Mouse (Mus musculus): Measurements from ENCODE around the gene Map3k4. TPM values are rescaled to one million over a fixed set of nuclear protein-coding genes. Genes with fewer than 3 reads are reported as not detected.

Map3k4 gene
- polyA plus RNA-seq, 1 experiment from 2014 or later: 42.6 TPM

DNA sequence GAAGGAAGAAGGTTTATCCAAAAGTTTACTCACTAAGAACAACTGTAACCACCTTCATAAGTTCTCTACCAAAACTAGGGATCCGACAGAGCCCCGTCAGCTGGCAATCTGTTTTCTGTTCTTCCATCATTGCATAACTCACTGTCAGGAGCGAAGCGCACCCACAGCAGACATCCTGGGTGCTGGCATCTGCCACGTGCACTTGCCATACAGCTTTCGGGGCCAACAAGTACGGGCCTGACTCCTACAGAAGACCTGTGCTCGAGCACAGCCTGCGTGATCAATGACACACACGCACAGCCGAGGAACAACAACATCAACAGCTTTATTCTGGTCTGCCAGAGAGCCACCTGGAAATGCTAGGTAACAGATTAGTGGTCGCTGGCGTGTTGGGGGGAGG is 2.3 kb downstream of the Map3k4 start:
- Histone ChIP-seq H3K9ac (ENCODE audit: low read length) (no peak overlapping the region), H3K4me1 (replicated peaks; ENCODE audit: control insufficient read depth, insufficient read depth, low read length) (peaks cover 22% of the 10 kb centered on the region), H3K9me3 (ENCODE audit: control insufficient read depth, low read length) (no peaks in the 10 kb centered on the region), H3K36me3 (ENCODE audit: control insufficient read depth, insufficient read depth, low read length) (no peaks in the 10 kb centered on the region), H3K27ac (ENCODE audit: low read depth) (no peak overlapping the region), H3K27me3 (replicated peaks; ENCODE audit: control insufficient read depth, insufficient read depth, low read length) (no peaks in the 10 kb centered on the region), H3K4me3 (ENCODE audit: low read depth, low read length) (no peak overlapping the region), H3K4me2 (ENCODE audit: low read length) (no peak overlapping the region)
- ATAC-seq (replicated peaks; ENCODE audit: low FRiP score, low TSS enrichment, low read depth) (no peak), DNase-seq (ENCODE audit: low spot score) (no peak)
- 89% methylated on average over 13 of the region's 13 CpGs for whole genome bisulfite sequencing

DNA sequence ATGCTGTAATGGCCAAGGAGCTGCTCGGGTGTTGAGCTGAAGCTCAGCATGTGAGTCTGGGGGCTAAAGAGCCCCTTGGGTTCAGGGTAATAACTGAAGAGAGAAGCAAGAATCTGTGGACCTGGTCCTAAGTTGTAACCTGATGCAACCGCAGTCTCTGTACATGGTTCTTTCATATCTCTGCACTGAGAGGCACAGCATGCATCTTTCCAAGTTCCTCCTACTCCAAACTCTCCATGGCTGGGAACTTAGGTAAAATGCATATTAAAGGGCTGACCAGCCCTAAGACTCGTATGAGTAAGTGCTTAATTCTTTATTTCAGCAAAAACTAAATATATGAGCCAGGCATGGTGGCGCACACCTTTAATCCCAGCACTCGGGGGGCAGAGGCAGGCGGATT is 6.3 kb downstream of the Map3k4 start:
- ATAC-seq (replicated peaks; ENCODE audit: low FRiP score, low TSS enrichment, low read depth): no peak
- Histone ChIP-seq H3K9ac (ENCODE audit: low read length) (no peak overlapping the region), H3K9me3 (ENCODE audit: control insufficient read depth, low read length) (no peaks in the 10 kb centered on the region), H3K27ac (ENCODE audit: low read depth) (no peak overlapping the region), H3K27me3 (replicated peaks; ENCODE audit: control insufficient read depth, insufficient read depth, low read length) (no peaks in the 10 kb centered on the region), H3K4me1 (replicated peaks; ENCODE audit: control insufficient read depth, insufficient read depth, low read length) (peaks cover 23% of the 10 kb centered on the region), H3K36me3 (ENCODE audit: control insufficient read depth, insufficient read depth, low read length) (no peaks in the 10 kb centered on the region), H3K4me2 (ENCODE audit: low read length) (no peak overlapping the region), H3K4me3 (ENCODE audit: low read depth, low read length) (no peak overlapping the region)
- no peak for DNase-seq (ENCODE audit: low spot score)
- WGBS: 90% methylated on average over 6 of the region's 6 CpGs

DNA sequence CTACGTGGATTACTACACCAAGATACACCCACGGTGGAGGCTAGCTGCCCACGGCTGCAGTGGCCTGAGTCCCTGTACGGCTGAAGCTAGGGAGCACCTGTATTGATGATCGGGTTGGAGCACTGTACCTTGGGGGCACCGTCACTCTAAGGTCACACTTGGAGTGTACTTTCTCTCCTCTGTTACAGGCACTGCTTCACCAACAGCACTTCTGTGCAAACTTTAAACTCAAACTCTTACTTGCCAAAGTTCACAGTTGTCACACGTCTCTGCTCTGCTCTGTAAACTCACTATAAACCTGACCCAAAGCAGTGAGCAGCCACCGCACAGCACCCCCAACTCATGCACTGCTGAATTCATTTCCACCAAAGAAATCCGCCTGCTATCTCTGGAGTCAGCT is 9.1 kb downstream of the Map3k4 start:
- ATAC-seq (replicated peaks; ENCODE audit: low FRiP score, low TSS enrichment, low read depth): 0 out of 2 replicates have a peak, but pooled peaks have one; percentile 32
- no peaks in the 10 kb centered on the region for H3K27me3 ChIP-seq (replicated peaks; ENCODE audit: control insufficient read depth, insufficient read depth, low read length)
- WGBS: 87% methylated on average over 9 of the region's 9 CpGs
- no peak for DNase-seq (ENCODE audit: low spot score)
- H3K9ac ChIP-seq (ENCODE audit: low read length): no peak overlapping the region
- H3K4me1 ChIP-seq (replicated peaks; ENCODE audit: control insufficient read depth, insufficient read depth, low read length): peaks cover 19% of the 10 kb centered on the region
- no peak overlapping the region for H3K4me3 ChIP-seq (ENCODE audit: low read depth, low read length)
- no peaks in the 10 kb centered on the region for H3K9me3 ChIP-seq (ENCODE audit: control insufficient read depth, low read length)
- H3K27ac ChIP-seq (ENCODE audit: low read depth): no peak overlapping the region
- H3K4me2 ChIP-seq (ENCODE audit: low read length): no peak overlapping the region
- H3K36me3 ChIP-seq (ENCODE audit: control insufficient read depth, insufficient read depth, low read length): no peaks in the 10 kb centered on the region

DNA sequence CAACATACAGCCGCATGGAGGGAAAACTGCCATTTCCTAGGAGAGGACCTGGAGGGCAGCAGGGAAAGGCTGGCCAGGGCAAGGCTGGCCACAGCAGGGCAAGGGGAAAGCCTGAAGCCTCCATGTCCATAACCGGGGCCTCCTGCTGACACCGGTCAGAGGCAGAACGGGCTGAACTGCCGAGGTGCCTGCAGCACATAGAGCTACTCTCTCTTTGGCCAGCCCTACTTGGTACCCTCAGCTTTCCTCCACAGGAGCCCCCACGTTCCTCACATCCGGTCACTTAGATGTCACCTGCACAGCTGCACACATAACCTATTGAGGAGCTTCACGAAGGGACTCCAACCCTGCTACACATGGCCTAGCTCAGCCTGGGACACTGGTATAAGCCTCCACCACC is 9.5 kb downstream of the Map3k4 start:
- H3K27ac ChIP-seq (ENCODE audit: low read depth): no peak overlapping the region
- peaks cover 21% of the 10 kb centered on the region for H3K4me1 ChIP-seq (replicated peaks; ENCODE audit: control insufficient read depth, insufficient read depth, low read length)
- ATAC-seq (replicated peaks; ENCODE audit: low FRiP score, low TSS enrichment, low read depth) (no peak), DNase-seq (ENCODE audit: low spot score) (no peak)
- no peak overlapping the region for H3K4me2 ChIP-seq (ENCODE audit: low read length)
- WGBS: 82% methylated on average over 8 of the region's 8 CpGs
- no peaks in the 10 kb centered on the region for H3K27me3 ChIP-seq (replicated peaks; ENCODE audit: control insufficient read depth, insufficient read depth, low read length)
- H3K9me3 ChIP-seq (ENCODE audit: control insufficient read depth, low read length): no peaks in the 10 kb centered on the region
- H3K4me3 ChIP-seq (ENCODE audit: low read depth, low read length): no peak overlapping the region
- H3K36me3 ChIP-seq (ENCODE audit: control insufficient read depth, insufficient read depth, low read length): no peaks in the 10 kb centered on the region
- H3K9ac ChIP-seq (ENCODE audit: low read length): no peak overlapping the region

DNA sequence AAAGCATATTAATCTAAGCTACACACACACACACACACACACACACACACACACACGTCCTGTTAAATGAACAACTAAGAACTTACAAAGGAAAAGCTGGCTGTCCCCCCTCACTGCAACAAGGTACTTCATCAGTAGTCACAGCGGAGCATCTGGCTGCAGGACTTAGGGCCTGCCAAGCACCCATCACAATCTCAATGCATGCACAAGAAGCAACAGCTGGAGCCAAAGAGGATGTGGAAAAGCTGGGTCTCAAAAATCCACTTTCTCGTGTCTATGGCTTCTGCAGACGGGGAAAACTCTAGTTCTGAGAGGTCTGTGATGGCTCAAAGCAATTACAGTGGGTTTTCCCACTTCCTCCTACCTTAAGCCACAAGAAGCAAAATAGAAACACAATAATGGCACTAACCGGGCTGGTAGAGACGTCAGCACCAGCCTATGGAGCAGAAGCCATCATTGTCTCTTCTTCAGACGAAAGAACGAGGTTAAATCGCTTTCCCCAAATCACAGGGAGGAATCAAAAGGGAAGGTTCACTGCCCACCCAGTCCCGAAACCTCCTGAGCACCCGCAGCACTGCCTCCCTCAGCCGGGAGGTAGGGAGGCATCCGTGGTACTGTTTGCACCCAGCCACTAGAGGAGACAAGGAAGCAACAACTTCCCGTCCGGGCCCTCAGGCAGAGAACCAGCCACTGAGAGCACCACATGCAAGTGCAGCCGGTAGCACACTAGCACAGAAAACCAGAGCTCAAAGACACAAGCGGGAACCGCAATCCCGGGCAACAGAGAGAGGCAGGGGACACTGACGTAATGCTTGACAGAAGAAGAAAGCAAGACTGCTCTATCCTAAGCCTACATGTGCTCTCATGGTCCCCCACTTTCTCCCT is 11.1 kb downstream of the Map3k4 start:
- H3K27ac ChIP-seq (ENCODE audit: low read depth): no peak overlapping the region
- H3K9ac ChIP-seq (ENCODE audit: low read length): no peak overlapping the region
- no peaks in the 10 kb centered on the region for H3K9me3 ChIP-seq (ENCODE audit: control insufficient read depth, low read length)
- no peak overlapping the region for H3K4me2 ChIP-seq (ENCODE audit: low read length)
- H3K4me3 ChIP-seq (ENCODE audit: low read depth, low read length): no peak overlapping the region
- ATAC-seq (replicated peaks; ENCODE audit: low FRiP score, low TSS enrichment, low read depth) (0 out of 2 replicates have a peak, but pooled peaks have one; percentile 50), DNase-seq (ENCODE audit: low spot score) (no peak)
- H3K27me3 ChIP-seq (replicated peaks; ENCODE audit: control insufficient read depth, insufficient read depth, low read length): no peaks in the 10 kb centered on the region
- H3K4me1 ChIP-seq (replicated peaks; ENCODE audit: control insufficient read depth, insufficient read depth, low read length): peaks cover 21% of the 10 kb centered on the region
- 65% methylated on average over 20 of the region's 20 CpGs for WGBS
- no peaks in the 10 kb centered on the region for H3K36me3 ChIP-seq (ENCODE audit: control insufficient read depth, insufficient read depth, low read length)

DNA sequence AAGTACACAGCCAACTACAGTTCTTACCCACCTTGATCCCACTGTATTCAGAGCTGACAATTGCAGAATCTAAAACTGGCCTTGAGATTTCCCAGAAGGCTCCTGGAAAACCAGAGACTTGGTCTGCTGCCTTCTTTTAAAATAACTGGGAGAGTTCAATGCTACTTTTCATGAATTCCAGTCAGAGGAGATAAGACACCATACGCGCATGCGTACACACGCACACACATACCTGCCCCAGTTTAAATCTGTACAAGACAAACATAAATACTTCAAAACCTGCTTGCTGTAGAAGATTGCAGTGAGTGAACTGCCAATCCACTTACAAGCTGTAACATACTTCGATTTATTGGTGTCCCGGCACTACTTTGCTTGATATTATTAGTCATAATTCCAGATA is 13.9 kb downstream of the Map3k4 start:
- no peak overlapping the region for H3K9ac ChIP-seq (ENCODE audit: low read length)
- no peaks in the 10 kb centered on the region for H3K27me3 ChIP-seq (replicated peaks; ENCODE audit: control insufficient read depth, insufficient read depth, low read length)
- H3K4me2 ChIP-seq (ENCODE audit: low read length): no peak overlapping the region
- no peaks in the 10 kb centered on the region for H3K36me3 ChIP-seq (ENCODE audit: control insufficient read depth, insufficient read depth, low read length)
- no peak for DNase-seq (ENCODE audit: low spot score)
- WGBS: 69% methylated on average over 6 of the region's 6 CpGs
- ATAC-seq (replicated peaks; ENCODE audit: low FRiP score, low TSS enrichment, low read depth): no peak
- H3K27ac ChIP-seq (ENCODE audit: low read depth): no peak overlapping the region
- H3K4me1 ChIP-seq (replicated peaks; ENCODE audit: control insufficient read depth, insufficient read depth, low read length): peaks cover 30% of the 10 kb centered on the region
- H3K9me3 ChIP-seq (ENCODE audit: control insufficient read depth, low read length): no peaks in the 10 kb centered on the region
- H3K4me3 ChIP-seq (ENCODE audit: low read depth, low read length): no peak overlapping the region

DNA sequence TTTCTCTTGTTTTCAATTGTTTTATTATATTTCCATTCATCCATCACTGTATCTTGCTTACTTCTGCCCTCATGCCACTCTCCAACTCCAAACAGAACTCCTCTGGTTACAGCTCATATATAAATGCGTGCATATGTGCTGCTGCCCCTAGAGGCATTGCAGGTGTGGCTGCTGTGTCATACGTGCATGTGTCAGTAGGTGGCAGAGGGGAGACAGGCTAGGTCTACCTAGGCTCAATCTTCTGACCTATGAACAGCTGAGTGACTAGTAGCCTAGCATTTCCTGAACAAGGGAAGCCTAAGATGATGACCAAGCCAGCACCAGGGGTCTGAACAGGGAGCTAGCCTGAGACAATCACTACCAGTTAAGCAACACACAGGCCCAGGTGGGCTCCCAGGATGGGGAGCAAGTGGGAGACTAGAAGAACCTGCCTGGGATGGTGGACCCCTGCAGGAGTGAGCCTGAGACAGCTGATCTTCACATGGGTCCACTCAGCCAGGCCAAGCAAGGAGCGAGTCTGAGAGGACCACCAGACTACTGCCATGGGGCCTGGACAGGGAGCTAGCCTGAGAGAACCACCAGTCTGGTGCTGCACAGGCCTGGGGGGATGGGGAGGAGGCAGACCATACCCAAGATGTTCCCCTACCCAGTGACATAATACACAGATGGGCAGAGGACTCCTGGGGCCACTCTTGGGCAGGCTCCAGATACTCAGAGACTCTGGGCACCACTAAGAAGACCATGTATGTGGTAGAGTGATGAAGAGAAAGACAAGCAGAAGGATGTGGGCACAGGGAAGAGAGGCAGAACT is 17.5 kb downstream of the Map3k4 start:
- H3K27me3 ChIP-seq (replicated peaks; ENCODE audit: control insufficient read depth, insufficient read depth, low read length): no peaks in the 10 kb centered on the region
- H3K4me3 ChIP-seq (ENCODE audit: low read depth, low read length): no peak overlapping the region
- ATAC-seq (replicated peaks; ENCODE audit: low FRiP score, low TSS enrichment, low read depth) (peak; percentile 74), DNase-seq (ENCODE audit: low spot score) (no peak)
- WGBS: 48% methylated on average over 3 of the region's 3 CpGs
- H3K27ac ChIP-seq (ENCODE audit: low read depth): no peak overlapping the region
- no peaks in the 10 kb centered on the region for H3K36me3 ChIP-seq (ENCODE audit: control insufficient read depth, insufficient read depth, low read length)
- peaks cover 39% of the 10 kb centered on the region for H3K4me1 ChIP-seq (replicated peaks; ENCODE audit: control insufficient read depth, insufficient read depth, low read length)
- no peak overlapping the region for H3K4me2 ChIP-seq (ENCODE audit: low read length)
- no peak overlapping the region for H3K9ac ChIP-seq (ENCODE audit: low read length)
- H3K9me3 ChIP-seq (ENCODE audit: control insufficient read depth, low read length): no peaks in the 10 kb centered on the region

DNA sequence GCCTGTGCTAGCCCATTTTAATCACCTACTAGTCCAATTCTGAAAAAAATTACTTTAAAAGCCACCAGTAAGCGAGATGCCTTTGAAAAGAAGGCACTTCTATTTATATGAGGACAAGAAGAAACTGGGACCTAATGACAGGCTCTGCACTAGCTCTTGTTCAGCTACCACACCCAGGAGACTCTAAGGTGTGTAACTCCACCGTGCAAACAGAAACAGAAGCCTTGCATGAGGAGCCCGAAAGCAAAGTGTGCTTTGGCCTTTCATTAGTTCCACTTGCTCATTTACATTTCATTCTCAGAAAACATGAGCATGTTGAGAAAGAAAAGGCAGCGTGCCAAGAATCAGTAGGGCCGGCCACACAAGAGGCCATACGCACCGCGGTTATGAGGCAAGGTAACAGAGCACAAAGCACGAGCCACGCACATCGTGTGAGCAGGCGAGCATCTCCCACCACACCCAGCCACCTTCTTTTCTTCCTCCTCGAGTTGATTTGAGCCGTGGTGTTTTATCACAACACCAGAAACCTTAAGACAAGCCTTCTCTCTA is 18.4 kb downstream of the Map3k4 start:
- ATAC-seq (replicated peaks; ENCODE audit: low FRiP score, low TSS enrichment, low read depth) (no peak), DNase-seq (ENCODE audit: low spot score) (no peak)
- Histone ChIP-seq H3K4me2 (ENCODE audit: low read length) (no peak overlapping the region), H3K27ac (ENCODE audit: low read depth) (no peak overlapping the region), H3K4me3 (ENCODE audit: low read depth, low read length) (no peak overlapping the region), H3K36me3 (ENCODE audit: control insufficient read depth, insufficient read depth, low read length) (no peaks in the 10 kb centered on the region), H3K9ac (ENCODE audit: low read length) (no peak overlapping the region), H3K4me1 (replicated peaks; ENCODE audit: control insufficient read depth, insufficient read depth, low read length) (peaks cover 34% of the 10 kb centered on the region), H3K9me3 (ENCODE audit: control insufficient read depth, low read length) (no peaks in the 10 kb centered on the region), H3K27me3 (replicated peaks; ENCODE audit: control insufficient read depth, insufficient read depth, low read length) (no peaks in the 10 kb centered on the region)
- WGBS: 81% methylated on average over 14 of the region's 14 CpGs

All from intestine, embryonic 14.5 days (tissue).